8 mouse cellular contexts compared by ENCODE assay signal in genomic region chr10:106932571-106933073, GRCm38 (mm10).
DNase-seq lines count a peak whose midpoint lies in the region; ATAC-seq lines count a peak whose summit lies in the region.

No protein-coding gene starts in this region.

- H3K4me3 ChIP-seq in liver, embryonic 12.5 days, result 0 out of 2 replicates have a peak overlapping the region, but pooled peaks have one; percentile 3
- H3K4me3 ChIP-seq in stomach, embryonic 15.5 days (replicated peaks), result peak overlapping the region; percentile 28

- no peaks in the 10 kb centered on the region for H3K4me1 ChIP-seq in liver, embryonic 12.5 days
- no peaks in the 10 kb centered on the region for H3K4me1 ChIP-seq in stomach, embryonic 15.5 days

- no peak overlapping the region for H3K9ac ChIP-seq in liver, embryonic 12.5 days
- H3K9ac ChIP-seq in stomach, embryonic 15.5 days, result no peak overlapping the region

- 26% methylated on average over 13 of the region's 13 CpGs for WGBS in liver, embryonic 12.5 days (ENCODE audit: insufficient replicate concordance)
- 24% methylated on average over 13 of the region's 13 CpGs for WGBS in stomach, embryonic 15.5 days

- no peak for ATAC-seq in liver, embryonic 12.5 days
- ATAC-seq in stomach, embryonic 15.5 days (ENCODE audit: insufficient read depth, low FRiP score, low read depth), result no peak

- intact Hi-C loops in left cerebral cortex, postnatal 14 days (cut with DNase I), result loop anchor here (2.0 to 10.0 kb wide), 3 partner anchors 222 to 772 kb away; no protein-coding TSS in a partner anchor

- H3K36me3 ChIP-seq in liver, embryonic 12.5 days, result no peaks in the 10 kb centered on the region
- H3K36me3 ChIP-seq in stomach, embryonic 15.5 days, result no peaks in the 10 kb centered on the region

- H3K27me3 ChIP-seq in liver, embryonic 12.5 days (replicated peaks), result no peaks in the 10 kb centered on the region
- no peaks in the 10 kb centered on the region for H3K27me3 ChIP-seq in stomach, embryonic 15.5 days (replicated peaks)

- no peak overlapping the region for H3K27ac ChIP-seq in liver, embryonic 12.5 days
- H3K27ac ChIP-seq in stomach, embryonic 15.5 days, result no peak overlapping the region

- H3K9me3 ChIP-seq in liver, embryonic 12.5 days (replicated peaks), result no peaks in the 10 kb centered on the region
- no peaks in the 10 kb centered on the region for H3K9me3 ChIP-seq in stomach, embryonic 15.5 days

- DNase-seq in left cerebral cortex, postnatal 14 days (ENCODE audit: low spot score in 2 of 2), result peak; percentile 33 to 62
- no peak for DNase-seq in left cerebral cortex, adult 18-20 months (ENCODE audit: low spot score in 2 of 2)
- peak; percentile 71 for DNase-seq in embryo, embryonic 10.5 days (ENCODE audit: low spot score)
- peak; percentile 4 for DNase-seq in heart, postnatal 4 days
- no peak for DNase-seq in c-Kit-positive CD71-positive TER-119-positive erythroid progenitor cells, embryonic 14.5 days (ENCODE audit: low spot score)
- DNase-seq in urinary bladder, postnatal 10 days (ENCODE audit: low spot score), result no peak

- H3K4me2 ChIP-seq in liver, embryonic 12.5 days, result peak overlapping the region; percentile 35
- H3K4me2 ChIP-seq in stomach, embryonic 15.5 days, result peak overlapping the region; percentile 46

Comparison
In these comparisons a context has a peak if more than half of its experiments do, and no peak if none do; other contexts are left out.
1. DNase-seq: peak in left cerebral cortex, postnatal 14 days (2 of 2), embryo, embryonic 10.5 days (single experiment) and heart, postnatal 4 days (single experiment); none in left cerebral cortex, adult 18-20 months (0 of 2), c-Kit-positive CD71-positive TER-119-positive erythroid progenitor cells, embryonic 14.5 days (single experiment) and urinary bladder, postnatal 10 days (single experiment).